Mouse (Mus musculus): ENCODE data around the gene R3hcc1l.
A peak's percentile ranks its signal among the peaks of the same experiment; 100 is the strongest.

Gene R3hcc1l

DNA sequence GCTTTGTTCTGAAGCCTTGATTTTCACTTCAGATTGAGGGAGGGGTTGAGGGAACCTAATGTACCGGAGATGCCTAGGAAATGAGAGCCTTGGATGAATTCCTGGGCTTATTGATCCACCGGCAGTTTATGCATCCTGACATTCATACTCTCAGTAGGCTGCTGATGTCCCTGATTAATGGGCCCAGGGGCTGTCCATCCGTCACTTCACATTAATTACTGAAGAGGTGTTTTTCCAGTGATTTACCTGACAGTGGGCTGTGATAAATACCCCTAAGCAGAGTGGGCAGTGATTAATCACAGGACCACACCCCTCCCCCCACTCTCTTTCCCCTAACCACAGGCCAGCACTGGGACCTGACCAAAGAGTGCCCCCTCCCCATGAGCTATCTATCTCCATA lies 22.1 kb downstream of the R3hcc1l start:
- DNase-seq (ENCODE audit: low read depth) = no peak

GRCm38 (mm10) chr19:42558701-42559100 lies 40.1 kb downstream of the R3hcc1l start:
- DNase-seq (ENCODE audit: low read depth) = no peak

DNA sequence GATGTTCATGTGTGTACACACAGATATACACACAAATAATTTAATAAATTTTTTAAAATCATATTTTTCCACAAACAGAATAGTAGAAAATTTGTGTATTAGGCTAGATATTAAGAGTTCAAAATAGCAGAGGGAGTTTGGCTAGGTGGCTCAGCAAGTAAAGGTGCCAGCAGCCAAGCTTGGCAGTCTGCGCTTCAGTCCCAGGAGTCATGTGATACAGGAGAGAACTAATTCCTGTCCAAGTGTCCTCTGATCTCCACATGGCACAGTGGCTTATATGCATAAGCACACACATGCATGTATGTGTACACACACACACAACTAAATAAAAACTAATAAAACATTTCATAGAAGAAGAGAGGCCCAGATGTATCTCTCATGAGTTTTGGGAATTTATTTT lies 43.4 kb downstream of the R3hcc1l start:
- no peak for DNase-seq (ENCODE audit: low read depth)

- no peak for DNase-seq (ENCODE audit: low read depth)
Measured at GRCm38 (mm10) chr19:42562981-42563380, 44.4 kb downstream of the R3hcc1l start.

- no peak for DNase-seq (ENCODE audit: low read depth)
Measured at GRCm38 (mm10) chr19:42563726-42564270, 45.2 kb downstream of the R3hcc1l start.

GRCm38 (mm10) chr19:42566283-42567019 lies 47.9 kb downstream of the R3hcc1l start:
- no peak for DNase-seq (ENCODE audit: low read depth)

GRCm38 (mm10) chr19:42567020-42567419 lies 48.5 kb downstream of the R3hcc1l start:
- DNase-seq (ENCODE audit: low read depth) = no peak

DNA sequence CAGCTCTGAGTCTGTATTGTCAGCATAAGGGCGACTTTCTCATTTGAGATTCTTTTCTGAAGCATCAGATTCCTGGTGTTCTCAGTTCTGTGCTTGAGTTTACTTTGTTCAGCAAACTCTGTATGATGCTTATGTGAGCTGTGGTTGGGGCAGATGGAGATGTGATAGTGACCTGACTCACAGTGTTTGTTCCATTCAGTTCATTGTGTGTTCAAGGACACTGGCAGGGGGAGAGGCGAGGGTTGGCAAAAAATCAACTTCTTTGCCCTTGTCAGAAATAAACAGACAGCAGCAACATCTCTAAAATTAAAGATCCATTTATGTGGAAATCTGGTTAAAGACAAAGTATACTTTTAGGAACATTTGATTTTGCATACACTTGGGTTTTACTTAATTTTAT lies 50.5 kb downstream of the R3hcc1l start:
- no peak for DNase-seq (ENCODE audit: low read depth)

GRCm38 (mm10) chr19:42571291-42571690 lies 52.7 kb downstream of the R3hcc1l start:
- DNase-seq (ENCODE audit: low read depth) = no peak

DNA sequence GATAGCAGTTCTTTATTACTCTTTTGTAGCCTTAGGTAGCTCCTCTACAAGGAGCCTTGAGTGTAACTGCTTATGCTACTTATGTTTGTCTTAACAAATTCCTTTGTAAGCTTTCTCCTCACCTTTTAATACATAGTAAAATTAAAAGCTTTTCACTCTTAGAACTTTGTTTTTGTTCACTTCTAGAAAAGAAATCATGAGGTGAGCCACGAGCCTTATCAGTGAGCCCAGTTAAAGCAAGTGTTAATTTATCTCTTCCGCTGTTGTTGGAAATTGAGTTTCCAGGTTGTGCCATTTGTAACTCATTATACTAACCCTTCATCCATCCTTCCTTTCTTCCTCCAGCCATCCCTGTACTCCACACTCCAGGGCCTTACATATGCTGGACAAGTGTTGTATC lies 56.8 kb downstream of the R3hcc1l start:
- no peak for DNase-seq (ENCODE audit: low read depth)

- DNase-seq (ENCODE audit: low read depth) = no peak
Measured at GRCm38 (mm10) chr19:42576856-42577255, 58.3 kb downstream of the R3hcc1l start.

GRCm38 (mm10) chr19:42578631-42579030 lies 60.1 kb downstream of the R3hcc1l start:
- DNase-seq (ENCODE audit: low read depth) = no peak

DNA sequence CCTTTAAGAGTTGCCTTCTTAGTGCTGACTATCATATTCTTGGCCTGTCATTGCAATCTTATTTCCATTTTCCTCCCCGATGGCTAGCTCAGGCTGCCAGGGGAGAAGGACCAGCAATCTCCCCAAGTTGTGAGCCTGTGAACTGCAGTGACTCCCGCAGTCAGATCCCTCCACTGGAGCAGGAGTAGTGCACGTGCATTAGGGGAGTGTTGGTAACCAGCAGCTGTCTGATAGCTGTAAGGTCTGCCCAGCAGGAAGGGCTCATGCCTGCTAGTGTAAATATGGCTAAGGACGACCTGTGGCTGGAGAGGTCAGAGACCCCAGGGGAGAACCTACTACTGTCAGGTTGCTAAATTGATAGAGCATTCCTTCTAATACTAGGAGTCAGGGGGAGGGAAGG lies 62.1 kb downstream of the R3hcc1l start:
- DNase-seq (ENCODE audit: low read depth) = no peak

DNA sequence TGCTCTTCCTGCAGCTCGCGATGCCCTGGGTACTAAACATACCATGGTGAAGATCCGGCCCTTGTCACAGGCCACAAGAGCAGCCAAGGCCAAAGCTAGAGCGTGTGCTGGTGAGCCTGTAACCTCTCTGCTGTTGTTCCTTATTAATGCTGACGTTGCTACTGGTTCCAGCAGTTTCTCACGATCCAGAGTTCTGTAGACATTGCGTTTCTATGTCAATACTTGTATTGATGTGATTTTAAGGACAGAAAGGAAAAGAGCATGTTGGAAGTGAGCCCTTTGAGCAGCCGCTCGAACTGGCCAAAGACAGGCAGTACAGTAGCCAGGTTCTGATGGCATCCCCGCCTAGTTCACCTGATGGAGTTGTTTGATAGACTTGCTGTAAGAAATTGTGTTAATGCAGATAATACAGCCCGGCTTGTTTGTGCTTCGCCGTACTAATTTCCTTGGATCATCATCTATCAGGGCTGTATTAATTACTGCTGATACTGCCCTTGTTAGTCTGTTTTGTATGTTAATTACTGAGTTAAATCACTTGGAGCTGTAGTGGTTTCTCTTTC lies 64.3 kb downstream of the R3hcc1l start:
- no peak for DNase-seq (ENCODE audit: low read depth)

DNA sequence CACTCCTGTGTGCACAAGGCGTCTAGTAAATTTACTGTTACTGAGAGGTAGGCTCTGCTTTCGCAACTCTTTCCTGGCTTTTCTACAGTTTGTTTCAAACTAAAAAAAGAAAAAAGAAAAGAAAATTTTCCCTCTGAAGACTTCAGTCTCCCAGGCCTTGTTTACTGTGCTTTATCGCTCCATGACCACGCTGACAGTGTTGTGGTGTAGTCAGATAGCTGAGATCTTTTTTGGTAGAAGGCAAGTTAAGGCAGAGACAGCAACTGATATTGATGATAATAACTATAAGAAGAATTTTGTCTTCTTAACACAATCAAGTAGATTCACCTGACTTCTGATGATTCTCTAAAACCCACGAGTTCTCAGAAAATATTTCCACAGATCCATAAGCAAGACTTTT lies 65.1 kb downstream of the R3hcc1l start:
- no peak for DNase-seq (ENCODE audit: low read depth)

- DNase-seq (ENCODE audit: low read depth) = no peak
Measured at GRCm38 (mm10) chr19:42584188-42584587, 65.6 kb downstream of the R3hcc1l start.

DNA sequence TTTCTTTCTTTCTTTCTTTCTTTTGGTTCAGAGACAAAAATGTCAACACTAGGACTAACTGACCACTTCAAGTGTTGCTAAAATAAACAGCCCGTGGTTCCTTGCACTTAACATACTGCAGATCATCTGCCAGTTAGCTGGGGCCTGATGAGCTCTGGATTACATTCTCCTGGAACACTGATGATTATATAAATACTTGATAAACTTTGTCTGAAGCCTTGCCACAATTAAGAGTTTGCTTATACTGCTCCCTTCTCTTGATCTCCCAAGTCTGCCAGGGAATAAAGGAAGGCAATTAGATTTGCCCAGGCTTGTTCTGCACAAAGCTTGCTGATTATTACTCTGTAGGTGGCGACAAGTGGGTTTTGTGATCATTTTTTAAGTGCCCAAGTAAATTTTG lies 69.1 kb downstream of the R3hcc1l start:
- DNase-seq (ENCODE audit: low read depth) = no peak

DNA sequence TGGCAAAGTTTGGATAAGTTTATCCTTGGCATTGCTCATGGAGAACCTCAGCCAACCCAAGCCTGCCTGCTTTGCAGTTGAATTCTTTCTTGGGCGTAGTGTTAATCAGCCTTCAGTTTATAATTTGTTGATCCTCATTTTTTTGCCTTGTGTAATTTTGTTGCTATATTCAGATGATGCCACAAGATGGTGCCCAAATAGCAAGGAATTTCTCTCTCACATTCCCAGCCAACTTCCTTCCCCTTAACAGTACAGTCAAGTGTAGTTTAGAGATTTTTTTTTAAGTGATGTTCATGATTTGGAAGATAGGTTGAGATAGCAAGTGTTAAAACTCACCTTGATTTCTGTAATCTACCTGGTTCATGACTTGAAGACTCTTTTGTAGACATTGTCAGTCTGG lies 70.7 kb downstream of the R3hcc1l start:
- DNase-seq (ENCODE audit: low read depth) = peak; percentile 37

DNA sequence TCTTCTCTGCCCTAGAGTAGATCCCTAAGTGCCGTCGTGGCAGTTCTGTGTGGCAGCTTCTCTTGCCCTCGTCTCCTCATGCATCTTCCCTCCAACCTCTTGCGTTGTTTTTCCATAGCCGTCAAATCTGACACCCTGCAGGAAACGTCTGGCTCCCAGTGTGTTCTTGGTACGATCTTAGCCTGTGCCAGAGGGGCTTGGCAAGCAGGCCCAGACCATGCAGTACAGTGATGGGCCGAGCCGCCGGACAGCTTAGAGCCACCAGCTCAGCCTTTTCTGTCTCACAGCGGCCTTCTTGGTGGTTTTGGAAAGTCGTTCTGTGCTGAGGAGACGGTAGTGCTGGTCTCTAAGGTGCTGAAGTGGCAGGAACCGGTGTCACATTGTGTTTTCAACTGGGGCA lies 73.0 kb downstream of the R3hcc1l start:
- DNase-seq (ENCODE audit: low read depth) = no peak

GRCm38 (mm10) chr19:42593456-42593855 lies 74.9 kb downstream of the R3hcc1l start:
- peak; percentile 27 for DNase-seq (ENCODE audit: low read depth)

DNA sequence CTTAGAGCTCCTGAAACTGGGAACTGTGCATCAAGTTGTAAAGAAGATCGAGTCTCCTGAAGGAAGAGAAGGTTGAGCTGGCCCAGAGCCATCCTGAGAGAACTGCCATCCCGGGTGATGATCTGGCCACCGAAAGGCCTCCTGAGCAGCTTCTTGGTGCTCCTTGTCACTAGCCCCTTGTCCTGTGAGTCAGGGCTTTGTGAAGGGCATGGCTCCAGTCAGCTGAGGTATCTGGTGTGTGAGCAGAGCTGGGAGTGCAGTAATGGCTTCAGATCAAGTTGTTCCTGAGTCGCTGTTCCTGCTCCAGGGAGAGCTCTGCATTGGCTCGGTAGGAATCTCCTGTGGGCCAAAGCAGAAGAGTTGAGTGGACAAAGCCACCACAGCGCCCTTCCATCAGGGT lies 76.5 kb downstream of the R3hcc1l start:
- no peak for DNase-seq (ENCODE audit: low read depth)

GRCm38 (mm10) chr19:42597286-42597685 lies 78.7 kb downstream of the R3hcc1l start:
- DNase-seq (ENCODE audit: low read depth) = no peak

GRCm38 (mm10) chr19:42597896-42598295 lies 79.3 kb downstream of the R3hcc1l start:
- no peak for DNase-seq (ENCODE audit: low read depth)

GRCm38 (mm10) chr19:42599891-42600290 lies 81.3 kb downstream of the R3hcc1l start:
- no peak for DNase-seq (ENCODE audit: low read depth)

Measured in fibroblast of lung, adult 2 months (primary cell).